Mouse (Mus musculus) MEL (cell line): ENCODE measurements around the gene Tpcn1. TPM values are rescaled to one million over a fixed set of nuclear protein-coding genes. Genes with fewer than 3 reads are reported as not detected.

Experiments
- DNase-seq: peaks from one replicate; pipeline ENCODE4 v3.0.0; 2011; ENCODE audit warnings: low read depth, low spot score
- H3K27ac ChIP-seq: 2 replicates; pipeline ENCODE4 v1.5.1; 2012; ENCODE audit warnings: low read depth, mild to moderate bottlenecking, control low read depth, low read length, moderate library complexity; ENCODE audit not compliant: control insufficient read depth
- H3K27me3 ChIP-seq, 2 experiments: fragments of 150-350 bp in 1 of 2; sonication (generic) in 1 of 2; 2 replicates each; pipeline ENCODE4 v1.6.1; 2012; ENCODE audit warnings: low read length in 2 of 2, mild to moderate bottlenecking in 2 of 2, improper control_type of control experiment in 1 of 2, moderate library complexity in 1 of 2; ENCODE audit not compliant: insufficient read depth in 2 of 2, control insufficient read depth in 1 of 2
- H3K36me3 ChIP-seq, 2 experiments: 2 replicates each; pipeline ENCODE4 v1.6.1; 2012 to 2014; ENCODE audit warnings: low read length in 2 of 2, improper control_type of control experiment in 1 of 2, inconsistent platforms in 1 of 2, mild to moderate bottlenecking in 1 of 2; ENCODE audit not compliant: insufficient read depth in 2 of 2, control insufficient read depth in 1 of 2
- H3K4me1 ChIP-seq, 2 experiments: fragments of 150-350 bp in 1 of 2; sonication (generic) in 1 of 2; 2 replicates each; pipeline ENCODE4 v1.6.1; 2012; ENCODE audit warnings: low read length in 2 of 2, improper control_type of control experiment in 1 of 2, mild to moderate bottlenecking in 1 of 2; ENCODE audit not compliant: insufficient read depth in 2 of 2, control insufficient read depth in 1 of 2
- H3K4me3 ChIP-seq, 2 experiments: fragments of 150-350 bp in 1 of 2; sonication (generic) in 1 of 2; 2 replicates each; pipeline ENCODE4 v1.5.1; 2012; ENCODE audit warnings: low read depth in 2 of 2, low read length in 2 of 2, mild to moderate bottlenecking in 2 of 2, moderate library complexity in 2 of 2, control low read depth in 1 of 2, improper control_type of control experiment in 1 of 2; ENCODE audit not compliant: control insufficient read depth in 1 of 2, insufficient read depth in 1 of 2
- H3K79me2 ChIP-seq: 2 replicates; pipeline ENCODE4 v1.6.1; 2012; ENCODE audit warnings: mild to moderate bottlenecking, low read length, moderate library complexity; ENCODE audit not compliant: control insufficient read depth, poor library complexity, insufficient read depth
- H3K9ac ChIP-seq: 2 replicates; pipeline ENCODE4 v1.6.1; 2012; ENCODE audit warnings: low read depth, mild to moderate bottlenecking, control low read depth, low read length, moderate library complexity; ENCODE audit not compliant: control insufficient read depth, poor library complexity, severe bottlenecking
- H3K9me3 ChIP-seq: fragments of 150-350 bp; sonication (generic); replicated peaks from 2 replicates; pipeline ENCODE4 v1.6.1; 2012; ENCODE audit warnings: mild to moderate bottlenecking, low read length, improper control_type of control experiment, moderate library complexity; ENCODE audit not compliant: insufficient read depth
- BHLHE40 ChIP-seq: IDR thresholded peaks from 2 replicates; pipeline ENCODE4 v1.6.1; 2012; ENCODE audit warnings: low read depth, mild to moderate bottlenecking, inconsistent platforms, low read length, improper control_type of control experiment, borderline replicate concordance
- CHD2 ChIP-seq: IDR thresholded peaks from 2 replicates; pipeline ENCODE4 v1.6.1; 2011; ENCODE audit warnings: low read length, improper control_type of control experiment
- CTCF ChIP-seq, 3 experiments: IDR thresholded peaks in 2 of 3; conservative IDR thresholded peaks in 1 of 3; 2 replicates each; pipeline ENCODE4 v1.5.1; 2011 to 2012; ENCODE audit warnings: low read length in 3 of 3, low read depth in 2 of 3, mild to moderate bottlenecking in 2 of 3, improper control_type of control experiment in 1 of 3, inconsistent platforms in 1 of 3, mixed read lengths in 1 of 3, moderate library complexity in 1 of 3; ENCODE audit not compliant: control insufficient read depth in 1 of 3, insufficient read depth in 1 of 3, poor library complexity in 1 of 3, severe bottlenecking in 1 of 3
- ELF1 ChIP-seq: IDR thresholded peaks from 2 replicates; pipeline ENCODE4 v1.6.1; 2014; ENCODE audit warnings: low read depth, mild to moderate bottlenecking, inconsistent platforms, low read length, improper control_type of control experiment, moderate library complexity
- MAFK ChIP-seq: IDR thresholded peaks from 2 replicates; pipeline ENCODE4 v1.6.1; 2011; ENCODE audit warnings: low read depth, mild to moderate bottlenecking, low read length, improper control_type of control experiment, borderline replicate concordance
- MAX ChIP-seq: IDR thresholded peaks from 2 replicates; pipeline ENCODE4 v1.6.1; 2011; ENCODE audit warnings: low read length, improper control_type of control experiment
- MAZ ChIP-seq: IDR thresholded peaks from 2 replicates; pipeline ENCODE4 v1.6.1; 2012; ENCODE audit warnings: low read depth, mild to moderate bottlenecking, inconsistent platforms, low read length, improper control_type of control experiment
- MEF2A ChIP-seq: IDR thresholded peaks from 2 replicates; pipeline ENCODE4 v1.6.1; 2014; ENCODE audit warnings: low read depth, mild to moderate bottlenecking, inconsistent platforms, low read length, improper control_type of control experiment; ENCODE audit not compliant: poor library complexity, insufficient replicate concordance, severe bottlenecking; ENCODE audit errors: extremely low read depth
- MXI1 ChIP-seq: IDR thresholded peaks from 2 replicates; pipeline ENCODE4 v1.6.1; 2011; ENCODE audit warnings: mild to moderate bottlenecking, low read depth, low read length, improper control_type of control experiment
- MYB ChIP-seq: IDR thresholded peaks from 2 replicates; pipeline ENCODE4 v1.6.1; 2011; ENCODE audit warnings: mild to moderate bottlenecking, low read depth, low read length, improper control_type of control experiment
- MYC ChIP-seq: IDR thresholded peaks from 2 replicates; pipeline ENCODE4 v1.6.1; 2011; ENCODE audit warnings: low read depth, mild to moderate bottlenecking, low read length, improper control_type of control experiment, moderate library complexity
- NRF1 ChIP-seq: IDR thresholded peaks from 2 replicates; pipeline ENCODE4 v1.6.1; 2014; ENCODE audit warnings: low read depth, mild to moderate bottlenecking, inconsistent platforms, low read length, improper control_type of control experiment, moderate library complexity; ENCODE audit not compliant: poor library complexity, insufficient read depth, severe bottlenecking
- POLR2A ChIP-seq, 2 experiments: IDR thresholded peaks; 2 replicates each; pipeline ENCODE4 v1.6.1; 2011 to 2012; ENCODE audit warnings: low read length in 2 of 2, mild to moderate bottlenecking in 2 of 2, control low read depth in 1 of 2, improper control_type of control experiment in 1 of 2, low read depth in 1 of 2, moderate library complexity in 1 of 2; ENCODE audit not compliant: control insufficient read depth in 1 of 2, insufficient read depth in 1 of 2, poor library complexity in 1 of 2
- POLR2AphosphoS2 ChIP-seq: IDR thresholded peaks from 2 replicates; pipeline ENCODE4 v1.6.1; 2011; ENCODE audit warnings: low read length, improper control_type of control experiment
- RAD21 ChIP-seq: IDR thresholded peaks from 2 replicates; pipeline ENCODE4 v1.6.1; 2011; ENCODE audit warnings: mild to moderate bottlenecking, low read depth, low read length, improper control_type of control experiment
- SMC3 ChIP-seq: IDR thresholded peaks from 2 replicates; pipeline ENCODE4 v1.6.1; 2011; ENCODE audit warnings: low read depth, low read length, improper control_type of control experiment
- TAL1 ChIP-seq: IDR thresholded peaks from 2 replicates; pipeline ENCODE4 v1.6.1; 2012; ENCODE audit warnings: mild to moderate bottlenecking, inconsistent platforms, low read length, moderate library complexity, mixed read lengths
- TBP ChIP-seq: IDR thresholded peaks from 2 replicates; pipeline ENCODE4 v1.8.0; 2011; ENCODE audit warnings: low read depth, low read length, improper control_type of control experiment
- USF2 ChIP-seq, 2 experiments: IDR thresholded peaks; 2 replicates each; pipeline ENCODE4 v1.6.1; 2011 to 2012; ENCODE audit warnings: improper control_type of control experiment in 2 of 2, low read length in 2 of 2, borderline replicate concordance in 1 of 2, inconsistent platforms in 1 of 2, low read depth in 1 of 2, mild to moderate bottlenecking in 1 of 2; ENCODE audit not compliant: insufficient read depth in 1 of 2
- ZKSCAN1 ChIP-seq: IDR thresholded peaks from 2 replicates; pipeline ENCODE4 v1.6.1; 2012; ENCODE audit warnings: low read depth, mild to moderate bottlenecking, inconsistent platforms, low read length, improper control_type of control experiment, moderate library complexity
- polyA plus RNA-seq, 2 experiments: library from polyadenylated mRNA; stranded (reverse) in 1 of 2; unstranded in 1 of 2; fragments of >175 nt in 1 of 2; fragments of >200 nt in 1 of 2; gene quantifications; 2 replicates each; pipeline versions ENCODE4 v1.2.1 to v1.2.4; 2012; ENCODE audit warnings: low replicate concordance in 2 of 2, low read depth in 1 of 2; ENCODE audit not compliant: insufficient read length in 2 of 2, insufficient read depth in 1 of 2, missing spikeins in 1 of 2
- total RNA-seq: library from RNA; depleted of rRNA; stranded (reverse); fragments of 300-350 nt; gene quantifications from 2 replicates; pipeline ENCODE4 v1.2.3, GENCODE M21; 2012

Tpcn1 gene
- total and polyA plus RNA-seq, 3 experiments, result 11.3 to 43.2 TPM; not detected in 1

GRCm38 (mm10) chr5:120563914-120564311 is 24.6 kb downstream of the Tpcn1 start:
- Histone ChIP-seq H3K27ac (no peak overlapping the region), H3K4me1 (no peaks in the 10 kb centered on the region), H3K9ac (no peak overlapping the region), H3K36me3 (no peaks in the 10 kb centered on the region), H3K27me3 (no peaks in the 10 kb centered on the region), H3K79me2 (no peaks in the 10 kb centered on the region), H3K4me3 (no peak overlapping the region), H3K9me3 (no peaks in the 10 kb centered on the region)
- TF ChIP-seq MXI1 (no peak), ZKSCAN1 (no peak), NRF1 (no peak), CTCF (IDR thresholded peaks at IDR 0.05 in 2 of 3, conservative IDR thresholded peaks at IDR 0.05 in 1 of 3; ENCODE audit: control insufficient read depth in 1 of 3, insufficient read depth in 1 of 3, low read depth in 2 of 3, low read length in 3 of 3, poor library complexity in 1 of 3, severe bottlenecking in 1 of 3) (no peak), USF2 (IDR thresholded peaks at IDR 0.05; ENCODE audit: borderline replicate concordance in 1 of 2, insufficient read depth in 1 of 2, low read depth in 1 of 2, low read length in 2 of 2) (no peak), MYB (no peak), TAL1 (no peak), CHD2 (no peak), POLR2A (IDR thresholded peaks at IDR 0.05; ENCODE audit: control insufficient read depth in 1 of 2, insufficient read depth in 1 of 2, low read depth in 1 of 2, low read length in 2 of 2, poor library complexity in 1 of 2) (no peak), SMC3 (no peak), MAX (no peak), RAD21 (no peak), MAZ (no peak), POLR2AphosphoS2 (no peak), MYC (no peak), MEF2A (no peak), TBP (no peak), MAFK (no peak), BHLHE40 (no peak), ELF1 (no peak)
- DNase-seq, result no peak
